Comparison of ENCODE assay signal across 16 mouse cellular contexts in the genomic region with DNA sequence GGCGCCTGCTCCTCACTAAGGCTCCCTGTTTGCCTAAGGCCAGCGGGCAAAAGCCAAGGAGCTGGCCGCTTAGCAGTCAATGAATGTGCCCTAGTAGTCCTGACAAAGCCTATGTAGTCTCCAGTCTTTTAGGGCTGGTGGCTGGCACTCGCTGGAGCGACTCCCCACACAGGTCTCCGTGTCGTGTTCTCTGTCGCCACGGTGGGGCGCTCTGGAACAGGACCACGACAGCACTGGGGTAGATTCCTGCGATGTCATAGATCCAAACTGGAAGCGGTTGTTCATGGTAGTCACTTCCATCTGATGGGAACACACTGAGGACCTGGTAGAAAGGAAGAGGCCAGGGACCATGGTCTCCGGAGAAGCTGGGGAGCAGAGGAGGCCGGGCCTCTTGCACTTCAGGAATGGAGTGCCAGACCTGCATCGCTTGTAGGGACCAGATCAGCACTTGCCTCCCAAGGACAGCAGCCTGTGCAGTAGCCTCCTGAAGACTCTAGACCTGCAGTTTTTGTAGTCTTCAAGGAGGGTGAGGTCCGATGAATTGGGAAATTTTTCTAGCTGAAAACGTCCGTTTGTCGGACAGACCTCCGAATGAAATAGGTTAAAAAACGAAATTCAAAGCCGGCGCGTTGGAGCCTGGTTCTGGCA. TPM values are rescaled to one million over a fixed set of nuclear protein-coding genes. Genes with fewer than 3 reads are reported as not detected.
"Had no signal": no experiment of that assay in that cellular context is flagged by ENCODE, and none has a peak within 500 bp of the region (broad histone marks: within the 10 kb centered on the region; RNA-seq: fewer than 3 reads in every experiment).

No protein-coding gene starts in this region.

RNA-seq across cellular contexts. Expression of a gene that starts 7.4 kb away (rescaled TPM):
- total RNA-seq: layer of hippocampus, adult 8-10 months; layer of hippocampus, postnatal 14 days; left cerebral cortex, adult 18-20 months; left cerebral cortex, postnatal 10 days; left cerebral cortex, postnatal 4 days; midbrain, postnatal 0 days had no signal
- polyA plus RNA-seq: kidney, embryonic 14.5 days; limb, embryonic 13.5 days; liver, embryonic 14.5 days; lung, embryonic 16.5 days; midbrain, embryonic 12.5 days; midbrain, postnatal 0 days; myocyte; neural tube, embryonic 11.5 days; neural tube, embryonic 15.5 days; stomach, postnatal 0 days had no signal

RNA-seq across cellular contexts. Expression of a gene that starts 15.8 kb away (rescaled TPM):
- total RNA-seq: layer of hippocampus, adult 8-10 months; layer of hippocampus, postnatal 14 days; left cerebral cortex, adult 18-20 months; left cerebral cortex, postnatal 10 days; left cerebral cortex, postnatal 4 days; liver, adult 2 months; midbrain, postnatal 0 days had no signal
- polyA plus RNA-seq: kidney, embryonic 14.5 days; limb, embryonic 13.5 days; liver, adult 2 months; liver, embryonic 14.5 days; lung, embryonic 16.5 days; midbrain, embryonic 12.5 days; midbrain, postnatal 0 days; myocyte; neural tube, embryonic 11.5 days; neural tube, embryonic 15.5 days; stomach, postnatal 0 days had no signal

RNA-seq across cellular contexts. Expression of a gene that starts 39.8 kb away (rescaled TPM):
- total RNA-seq: layer of hippocampus, adult 8-10 months; layer of hippocampus, postnatal 14 days; left cerebral cortex, adult 18-20 months; left cerebral cortex, postnatal 10 days; left cerebral cortex, postnatal 4 days; liver, adult 2 months; midbrain, postnatal 0 days had no signal
- polyA plus RNA-seq: kidney, embryonic 14.5 days; limb, embryonic 13.5 days; liver, adult 2 months; liver, embryonic 14.5 days; lung, embryonic 16.5 days; midbrain, embryonic 12.5 days; midbrain, postnatal 0 days; myocyte; neural tube, embryonic 11.5 days; neural tube, embryonic 15.5 days; stomach, postnatal 0 days had no signal

RNA-seq across cellular contexts. Expression of a gene that starts 50.9 kb away (rescaled TPM):
- total RNA-seq: layer of hippocampus, adult 8-10 months; layer of hippocampus, postnatal 14 days; left cerebral cortex, adult 18-20 months; left cerebral cortex, postnatal 10 days; left cerebral cortex, postnatal 4 days; liver, adult 2 months; midbrain, postnatal 0 days had no signal
- polyA plus RNA-seq: kidney, embryonic 14.5 days; limb, embryonic 13.5 days; liver, adult 2 months; liver, embryonic 14.5 days; lung, embryonic 16.5 days; midbrain, embryonic 12.5 days; midbrain, postnatal 0 days; myocyte; neural tube, embryonic 11.5 days; neural tube, embryonic 15.5 days; stomach, postnatal 0 days had no signal
